Mouse (Mus musculus): ENCODE data around the gene Prrxl1.

GRCm38 (mm10) chr14:32632908-32633600 is 33.8 kb downstream of the Prrxl1 start:
- TF ChIP-seq CTCF (IDR thresholded peaks at IDR 0.05; ENCODE audit: borderline replicate concordance, control insufficient read depth, extremely low read depth, insufficient read depth, low read length, poor library complexity) (no peak), POLR2A (IDR thresholded peaks at IDR 0.05; ENCODE audit: control insufficient read depth, extremely low read depth, insufficient read depth, low read length, poor library complexity) (no peak)

All from thymus, adult 2 months (tissue).